Mouse (Mus musculus) frontal cortex, postnatal 10 days (tissue): ENCODE data around the gene Ldlr.
"Not testable (repeated sequence)": the region's sequence is repeated elsewhere in the genome, so short reads cannot be mapped to it uniquely, and the experiment has no call there.

Experiments
- DNase-seq, 2 experiments: peaks; one replicate each; pipeline ENCODE4 v3.0.0; 2022; ENCODE audit warnings: low spot score in 2 of 2, mixed read lengths in 1 of 2

The Ldlr gene

DNA sequence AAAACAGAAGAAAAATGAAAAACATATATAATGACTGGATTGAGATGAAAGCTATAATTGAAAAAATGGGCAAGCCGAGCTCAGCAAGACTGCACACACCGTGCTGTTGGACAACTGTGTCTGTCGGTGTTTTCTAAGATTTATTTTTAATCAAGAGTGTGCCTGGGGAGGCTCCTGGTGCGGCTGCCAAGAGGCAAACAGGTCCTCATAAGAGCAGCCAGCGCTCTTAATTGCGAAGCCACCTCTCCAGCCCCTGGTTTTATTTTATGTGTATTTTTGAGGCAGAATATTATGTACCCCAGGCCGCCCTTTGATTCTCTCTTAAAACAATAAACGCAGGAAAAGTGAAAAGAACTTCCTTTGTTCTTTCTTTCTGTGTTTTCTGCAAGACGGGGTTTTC is 65.0 kb downstream of the Ldlr start:
- DNase-seq: no peak

DNA sequence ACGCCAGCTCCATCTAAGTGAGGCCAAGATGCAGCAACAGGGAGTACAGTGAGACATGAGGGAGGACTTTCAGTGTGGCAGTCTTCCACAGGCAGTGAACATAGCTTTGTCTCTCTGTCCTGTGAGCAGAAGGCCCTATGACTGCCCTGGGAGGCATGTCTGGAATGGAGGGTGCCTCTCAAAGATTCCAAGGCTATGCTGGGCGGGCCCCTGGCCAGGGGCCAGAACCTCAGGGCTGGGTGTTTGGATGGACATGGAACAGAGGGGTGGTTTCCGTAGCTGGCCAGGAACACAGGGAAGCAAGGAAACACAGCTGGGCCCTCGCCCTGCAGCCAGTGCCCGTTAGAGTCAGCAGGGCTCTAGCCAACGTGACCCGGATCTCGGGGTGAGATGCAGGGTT is 68.6 kb downstream of the Ldlr start:
- no peak for DNase-seq

DNA sequence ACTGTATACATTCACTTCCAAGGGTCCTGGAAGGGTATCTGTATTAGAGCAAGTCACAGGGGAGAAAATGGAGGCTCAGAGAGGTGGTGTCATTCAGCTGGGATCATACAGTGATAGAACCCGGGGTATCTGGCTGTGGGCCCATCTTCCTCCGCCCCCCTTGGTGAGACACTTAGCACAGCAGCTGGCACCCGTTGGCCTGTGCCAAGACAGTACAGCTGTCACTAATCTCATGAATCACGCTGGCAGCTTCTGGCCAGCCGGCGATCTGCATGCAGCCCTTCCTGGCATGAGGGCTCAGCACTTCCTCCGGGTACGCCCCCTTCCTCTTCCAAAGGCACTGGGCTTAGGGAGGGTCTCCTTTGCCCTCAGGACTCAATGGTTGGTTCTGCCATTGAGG is 69.4 kb downstream of the Ldlr start:
- peak; percentile 67 to 72 for DNase-seq

DNA sequence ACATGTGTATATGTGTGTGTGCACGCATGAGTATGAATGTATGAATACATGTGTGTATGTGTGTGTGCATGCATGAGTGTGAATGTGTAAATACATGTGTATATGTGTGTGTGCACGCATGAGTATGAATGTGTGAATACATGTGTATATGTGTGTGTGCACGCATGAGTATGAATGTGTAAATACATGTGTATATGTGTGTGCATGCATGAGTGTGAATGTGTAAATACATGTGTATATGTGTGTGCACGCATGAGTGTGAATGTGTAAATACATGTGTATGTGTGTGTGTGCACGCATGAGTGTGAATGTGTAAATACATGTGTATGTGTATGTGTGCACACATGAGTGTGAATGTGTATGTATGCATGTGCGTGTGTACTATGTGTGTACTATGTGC is 70.2 kb downstream of the Ldlr start:
- DNase-seq: not testable (repeated sequence)

DNA sequence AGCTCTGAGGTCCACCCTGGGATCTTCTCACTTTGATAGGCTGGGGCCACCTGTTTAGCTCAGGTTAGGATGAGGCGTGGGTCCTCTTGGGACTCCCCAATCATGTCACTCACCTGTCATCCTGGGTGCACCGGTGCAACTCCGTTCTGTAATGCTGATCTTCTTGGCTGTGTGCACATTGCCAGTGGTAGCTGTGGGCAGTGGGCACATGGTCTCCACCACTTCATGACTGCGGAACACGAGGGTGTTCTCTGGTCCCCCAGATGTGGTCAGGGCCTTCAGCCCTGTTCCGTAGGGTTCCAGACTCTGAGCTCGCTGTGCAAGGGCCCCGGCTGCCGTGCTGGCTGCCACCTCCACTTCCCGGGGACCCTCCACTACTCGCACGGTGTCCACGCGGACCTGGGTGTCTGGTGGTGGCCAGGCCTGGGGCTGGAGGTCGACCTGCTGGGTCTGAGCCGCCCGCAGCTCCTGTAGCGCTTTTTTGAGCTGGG is 71.1 kb downstream of the Ldlr start:
- no peak for DNase-seq

DNA sequence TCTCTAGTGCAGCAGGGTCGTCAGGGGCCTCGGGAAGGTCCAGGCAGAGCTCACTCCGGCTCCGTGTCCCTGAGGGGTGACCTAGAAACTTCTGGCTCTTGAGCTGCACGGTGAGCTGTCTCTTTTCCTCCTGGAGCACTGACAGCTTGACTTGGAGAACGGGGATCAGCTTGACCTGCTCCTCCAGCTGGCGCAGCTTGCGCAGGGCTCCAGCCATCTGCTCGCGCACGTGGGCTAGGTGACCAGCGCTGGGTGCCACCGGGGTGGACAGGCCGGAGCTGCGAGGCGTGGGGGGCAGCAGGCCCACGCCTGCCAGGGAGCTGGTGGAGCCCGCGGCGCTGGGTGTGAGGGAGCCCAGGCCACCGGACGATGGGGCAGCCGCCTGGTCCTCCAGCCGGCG is 71.6 kb downstream of the Ldlr start:
- DNase-seq: no peak

DNA sequence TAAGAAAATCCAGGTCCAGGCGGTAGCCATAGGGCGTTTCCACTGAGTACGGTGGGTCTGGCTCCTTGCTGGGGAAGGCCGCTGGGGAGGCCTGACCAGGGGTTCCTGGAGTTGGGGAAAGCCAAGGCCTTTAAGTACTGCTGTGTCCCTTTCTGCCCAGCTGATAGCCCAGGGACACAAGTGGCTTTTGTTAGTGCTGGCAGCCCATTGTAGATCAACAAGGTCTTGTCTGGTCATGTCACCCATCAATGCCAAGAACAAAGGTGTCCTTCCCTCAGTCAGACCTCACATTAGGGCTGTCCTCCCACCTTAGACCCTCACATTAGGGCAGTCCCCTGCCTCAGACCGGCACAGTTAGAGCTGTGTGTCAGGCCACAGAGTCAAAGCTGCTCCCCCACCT is 72.3 kb downstream of the Ldlr start:
- DNase-seq: no peak

DNA sequence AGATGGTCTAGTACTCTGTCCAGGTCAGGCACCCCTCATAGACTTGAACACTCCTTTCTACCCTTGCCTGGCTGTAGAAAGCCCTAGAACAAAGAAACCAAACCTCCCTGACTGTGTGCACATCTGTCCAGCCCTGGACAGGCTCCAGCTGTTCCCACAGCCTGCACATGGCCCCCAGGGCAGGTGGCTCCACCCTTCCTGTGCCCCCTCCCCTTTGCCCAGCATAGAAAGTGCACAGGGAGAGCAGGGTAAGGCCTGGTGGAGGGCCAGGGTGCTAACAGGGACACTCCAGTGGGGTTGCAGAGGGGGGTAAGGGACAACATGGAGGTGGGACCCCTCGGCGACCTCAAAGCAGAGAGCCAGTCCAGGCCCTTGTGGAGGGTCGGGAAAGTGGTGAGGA is 73.0 kb downstream of the Ldlr start:
- DNase-seq: no peak

DNA sequence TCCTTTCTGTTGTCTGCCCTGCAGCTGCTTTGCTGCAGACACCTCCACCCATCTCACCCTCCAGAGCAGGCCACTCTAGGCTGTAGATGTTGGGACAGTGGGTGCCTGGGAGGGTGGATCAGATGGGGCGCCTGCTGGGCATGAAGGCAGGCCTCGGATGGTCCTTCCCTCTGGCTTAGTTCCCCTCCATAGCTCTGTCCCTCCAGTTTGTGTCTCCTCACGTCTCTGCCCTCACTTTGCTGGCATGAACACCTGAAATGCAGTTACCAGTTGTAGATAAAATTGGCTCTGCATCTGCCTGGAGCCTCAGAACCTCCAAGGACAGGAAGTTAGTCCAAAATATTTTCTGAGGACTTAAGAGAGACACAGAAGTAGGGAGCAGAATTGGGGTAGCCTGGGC is 73.6 kb downstream of the Ldlr start:
- DNase-seq: no peak

DNA sequence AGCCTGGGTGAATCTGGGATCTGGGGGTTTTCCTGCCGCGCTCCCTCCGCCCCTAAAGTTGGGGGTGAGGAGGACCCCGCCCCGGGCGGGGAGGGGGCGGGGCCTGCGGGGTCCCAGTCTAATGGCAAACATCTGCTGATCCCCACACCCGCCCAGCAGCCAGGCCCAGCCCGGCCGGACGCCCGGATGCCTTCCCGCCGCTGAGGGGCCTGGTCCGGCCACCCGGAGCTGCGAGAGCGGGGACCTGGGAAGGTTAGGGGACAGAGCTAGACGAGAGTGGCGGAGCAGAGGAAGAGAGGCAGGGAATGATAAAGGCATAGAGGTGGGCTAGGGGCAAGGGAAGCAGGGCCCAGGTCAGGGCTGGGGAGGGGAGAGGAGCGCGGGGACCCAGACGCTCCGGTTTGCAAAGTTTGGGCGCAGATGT is 74.7 kb downstream of the Ldlr start:
- DNase-seq: peak in 1 of 2 experiments; percentile 42

DNA sequence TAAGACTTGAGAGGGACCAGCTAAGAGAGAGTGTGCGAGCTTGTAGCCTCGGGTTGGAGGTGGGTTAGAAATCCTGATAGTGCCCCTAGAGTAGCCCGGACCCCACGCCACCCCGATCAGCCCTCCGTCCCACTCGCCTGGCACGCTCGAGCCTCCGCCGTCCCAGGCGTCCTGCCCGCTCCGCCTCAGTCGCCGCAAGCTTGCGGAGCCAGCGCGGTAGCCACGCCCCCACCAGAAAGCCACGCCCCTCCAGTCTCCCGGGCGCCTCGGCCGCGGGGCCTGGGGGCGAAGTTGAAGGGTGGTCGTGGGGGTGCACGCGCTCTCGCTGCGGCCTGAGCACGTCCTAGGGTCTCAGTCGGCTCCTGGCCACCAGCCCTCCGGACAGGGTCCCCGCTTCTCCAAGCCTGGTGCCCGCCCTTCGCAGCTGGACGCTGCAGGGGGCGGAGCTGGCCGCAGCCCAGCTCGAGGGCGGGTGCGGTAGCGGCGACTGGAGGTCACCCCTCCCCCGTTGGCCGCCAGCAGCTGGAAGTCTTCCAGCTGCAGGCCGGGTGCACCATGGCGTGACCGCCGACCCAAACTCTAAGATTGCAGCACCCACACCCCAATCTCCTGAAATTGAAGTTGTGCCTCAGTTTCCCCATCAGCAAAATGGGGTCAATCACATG is 75.2 kb downstream of the Ldlr start, which contains the start of gene Kank2:
Gene Kank2 (minus strand): TSS at position 400 of the 665 bp plus-strand sequence.
- DNase-seq: peak; percentile 52 to 73

DNA sequence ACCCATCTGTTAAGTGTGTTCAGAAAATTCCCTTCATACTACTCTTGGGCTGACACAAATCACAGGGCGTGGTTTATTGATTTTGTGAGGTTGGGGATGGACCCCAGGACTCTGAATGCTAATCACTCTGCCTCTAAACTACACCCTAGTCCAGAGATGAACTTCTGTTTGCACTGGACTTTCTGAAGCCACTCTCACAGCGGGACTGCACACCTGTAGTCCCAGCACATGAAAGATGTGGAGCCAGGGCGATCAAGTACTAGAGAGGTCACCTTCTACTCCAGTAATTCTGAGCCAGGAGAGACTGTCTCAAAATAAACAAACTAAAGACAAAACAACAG is 75.7 kb downstream of the Ldlr start:
- DNase-seq: no peak
